Mouse (Mus musculus) urinary bladder, postnatal 4 days (tissue): ENCODE measurements around the gene Tbc1d9b.

Experiments used
- DNase-seq, 2 experiments: peaks; one replicate each; pipeline ENCODE4 v3.0.0; 2021 to 2022; ENCODE audit warnings: low spot score in 2 of 2

Gene Tbc1d9b

DNA sequence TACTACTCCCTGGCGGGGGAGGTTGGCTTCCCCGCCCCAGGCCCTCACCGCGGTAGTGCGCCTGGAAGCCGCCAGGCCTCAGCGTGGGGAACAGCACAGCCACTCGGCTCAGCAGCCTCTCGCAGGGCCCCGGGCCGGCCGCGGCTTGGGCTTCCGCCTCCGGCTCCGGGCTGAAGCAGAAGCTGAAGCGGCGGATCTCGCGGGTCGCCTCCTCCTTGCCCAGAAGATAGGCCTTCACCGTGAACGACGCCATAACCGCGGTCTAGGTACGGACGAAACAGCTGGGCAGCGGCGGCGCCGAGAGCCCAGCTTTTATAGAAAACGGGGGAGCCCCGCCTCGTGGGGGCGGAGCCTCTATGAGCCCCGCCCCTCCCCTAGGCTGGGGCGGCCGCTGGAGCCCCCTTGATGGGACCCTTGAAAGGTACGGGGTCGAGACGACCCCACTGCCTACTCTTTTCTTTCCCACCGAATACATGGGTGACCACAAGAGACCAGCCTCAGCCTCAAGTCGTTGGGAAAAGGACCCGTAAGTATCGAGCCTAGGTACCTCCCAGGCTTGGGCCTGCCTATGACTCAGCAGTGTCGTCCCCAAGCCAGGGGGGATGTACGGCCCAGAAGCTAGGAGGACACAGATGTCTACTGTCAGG lies 79.4 kb downstream of the Tbc1d9b start, which contains the start of the genes Sqstm1 and Mgat4b:
Gene Sqstm1 (minus strand): TSS at position 323 of the 647 bp plus-strand sequence.
Gene Mgat4b (plus strand): TSS at position 386 of the 647 bp plus-strand sequence.
- peak; percentile 81 to 90 for DNase-seq

DNA sequence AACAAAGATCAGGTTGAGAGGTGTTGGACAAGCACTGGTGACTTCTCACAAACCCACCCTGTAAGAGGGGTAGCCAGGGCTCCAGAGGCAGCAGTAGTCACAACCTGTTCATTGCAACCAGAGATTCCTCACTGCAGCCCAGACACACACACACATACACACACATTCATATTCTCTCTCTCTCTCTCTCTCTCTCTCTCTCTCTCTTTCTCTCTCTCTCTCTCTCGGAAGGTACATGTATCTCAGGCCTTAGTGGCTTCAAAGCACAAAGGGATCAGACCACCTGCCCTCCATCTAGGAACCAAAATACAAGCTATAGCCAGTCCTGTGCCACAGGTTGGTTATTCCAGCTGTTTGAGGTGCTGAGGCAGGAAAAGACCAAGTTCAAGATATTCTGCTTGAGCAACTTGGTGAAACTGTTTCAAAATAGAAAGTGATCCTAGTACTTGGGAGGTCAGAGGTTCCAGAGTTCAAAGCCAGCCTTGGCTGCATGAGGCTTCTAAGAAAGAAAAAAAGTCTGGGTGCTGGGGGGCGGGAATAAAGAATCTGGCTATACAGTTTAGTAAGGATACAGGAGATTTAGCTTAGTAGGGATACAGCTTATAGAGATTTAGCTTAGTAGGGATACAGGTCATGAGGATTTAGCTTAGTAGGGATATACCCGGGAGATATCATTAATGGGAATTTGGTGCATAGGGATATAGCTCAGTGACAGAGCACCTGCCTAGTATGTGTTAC lies 80.3 kb downstream of the Tbc1d9b start:
- no peak for DNase-seq

DNA sequence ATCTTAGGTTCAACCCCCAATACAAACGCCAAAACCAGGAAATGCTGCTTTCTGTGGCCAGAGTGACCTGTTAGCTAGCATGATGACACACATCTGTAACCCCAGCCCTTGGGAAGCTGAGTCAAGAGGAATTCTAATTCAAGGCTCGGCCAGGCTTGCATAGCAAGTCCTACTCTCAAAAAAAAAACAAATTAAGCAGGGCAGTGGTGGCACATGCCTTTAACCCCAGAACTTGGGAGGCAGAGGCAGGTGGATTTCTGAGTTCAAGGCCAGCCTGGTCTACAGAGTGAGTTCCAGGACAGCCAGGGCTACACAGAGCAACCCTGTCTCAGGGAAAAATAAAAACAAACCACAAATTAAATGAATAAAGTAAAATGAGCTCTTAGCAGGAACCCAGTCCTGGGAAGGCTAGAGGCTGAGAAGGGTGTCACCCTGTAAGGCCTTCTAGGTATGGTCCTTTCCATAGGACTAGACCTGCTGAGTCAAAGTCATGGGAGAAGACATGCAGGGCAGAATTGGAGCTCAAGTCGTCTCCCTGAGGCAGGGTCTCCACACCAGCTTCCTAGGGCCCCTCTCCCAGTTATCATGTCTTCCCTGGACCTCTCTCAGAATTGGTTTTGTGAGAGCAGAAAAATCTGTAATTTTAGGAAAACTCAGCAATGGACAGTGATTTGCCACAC lies 81.0 kb downstream of the Tbc1d9b start:
- DNase-seq, result no peak

DNA sequence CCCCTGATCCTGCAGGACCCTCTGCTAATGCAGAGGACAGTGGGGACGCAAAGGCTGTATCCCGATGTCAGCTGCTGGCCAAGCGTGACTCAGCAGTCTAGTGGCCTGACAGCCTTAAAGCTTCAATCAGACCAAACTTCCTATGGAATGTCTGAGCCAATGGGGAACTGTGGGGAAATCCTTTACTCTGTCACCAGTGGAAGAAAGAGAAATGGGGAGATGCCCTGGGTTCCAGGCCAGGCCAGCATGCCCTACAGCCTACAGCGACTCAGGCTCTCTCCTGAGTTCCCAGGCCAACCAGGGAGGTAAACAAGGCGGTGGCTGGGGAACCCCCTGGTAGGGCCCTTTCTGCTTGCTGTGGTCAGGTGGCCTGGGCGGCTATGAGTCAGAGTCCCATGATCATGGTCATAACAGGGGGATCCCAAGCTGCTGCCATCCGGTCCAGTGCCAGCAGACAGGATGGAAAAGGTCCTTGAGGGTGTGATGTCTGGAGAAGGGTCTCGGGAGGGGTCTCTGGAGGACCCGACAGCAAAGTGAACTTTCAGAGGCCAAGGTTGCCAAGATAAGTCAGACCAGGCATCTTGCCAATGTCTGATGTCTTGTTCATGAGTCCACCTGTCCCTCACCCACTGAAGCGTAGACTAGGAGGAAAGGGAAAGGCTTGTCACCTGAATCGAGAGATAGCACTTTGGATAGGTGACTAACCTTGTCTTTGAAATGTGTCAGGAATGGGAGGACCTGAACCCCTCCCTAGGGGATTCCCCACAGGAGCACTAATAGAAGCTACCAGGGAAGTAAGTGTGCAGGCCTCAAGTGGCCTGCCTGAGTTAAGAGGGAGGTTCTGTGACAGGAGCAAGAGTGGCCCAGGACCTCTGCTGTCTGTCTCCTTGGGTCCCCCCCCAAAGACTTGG lies 81.9 kb downstream of the Tbc1d9b start:
- DNase-seq, result peak in 1 of 2 experiments; percentile 72

DNA sequence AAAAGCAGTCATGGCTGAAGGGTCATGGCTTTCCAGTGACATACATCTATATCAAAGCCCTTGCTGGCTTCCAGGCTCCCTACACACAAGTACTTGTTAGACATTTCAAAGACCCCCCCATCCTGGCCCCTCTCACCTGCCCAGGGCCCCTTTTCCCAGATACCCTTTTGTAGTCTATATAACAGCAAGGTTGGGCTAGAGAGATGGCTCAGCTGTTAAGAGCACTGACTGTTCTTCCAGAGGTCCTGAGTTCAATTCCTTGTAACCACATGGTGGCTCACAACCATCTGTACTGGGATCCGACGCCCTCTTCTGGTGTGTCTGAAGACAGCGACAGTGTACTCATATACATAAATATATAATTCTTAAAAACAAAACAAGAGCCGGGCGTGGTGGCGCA lies 83.4 kb downstream of the Tbc1d9b start:
- no peak for DNase-seq

DNA sequence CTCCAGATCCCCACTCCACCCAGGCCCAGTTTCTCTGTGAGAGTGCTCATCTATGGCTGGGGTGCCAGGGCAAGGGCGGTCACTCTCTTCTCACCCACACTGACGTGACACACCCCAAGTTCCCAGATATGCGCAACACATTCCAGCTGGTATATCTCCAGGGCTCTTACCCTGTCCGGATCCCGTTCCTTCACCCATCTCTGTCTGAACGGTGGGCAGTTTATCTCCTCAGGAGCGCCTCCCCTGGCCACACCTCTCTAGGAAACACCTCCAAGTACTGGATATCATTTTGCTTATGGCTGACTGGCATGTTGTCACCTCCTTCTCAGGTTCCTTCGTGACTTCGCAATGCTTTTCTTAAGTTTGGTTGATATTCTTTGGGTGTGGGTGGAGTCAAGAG lies 84.4 kb downstream of the Tbc1d9b start:
- peak in 1 of 2 experiments; percentile 18 for DNase-seq

DNA sequence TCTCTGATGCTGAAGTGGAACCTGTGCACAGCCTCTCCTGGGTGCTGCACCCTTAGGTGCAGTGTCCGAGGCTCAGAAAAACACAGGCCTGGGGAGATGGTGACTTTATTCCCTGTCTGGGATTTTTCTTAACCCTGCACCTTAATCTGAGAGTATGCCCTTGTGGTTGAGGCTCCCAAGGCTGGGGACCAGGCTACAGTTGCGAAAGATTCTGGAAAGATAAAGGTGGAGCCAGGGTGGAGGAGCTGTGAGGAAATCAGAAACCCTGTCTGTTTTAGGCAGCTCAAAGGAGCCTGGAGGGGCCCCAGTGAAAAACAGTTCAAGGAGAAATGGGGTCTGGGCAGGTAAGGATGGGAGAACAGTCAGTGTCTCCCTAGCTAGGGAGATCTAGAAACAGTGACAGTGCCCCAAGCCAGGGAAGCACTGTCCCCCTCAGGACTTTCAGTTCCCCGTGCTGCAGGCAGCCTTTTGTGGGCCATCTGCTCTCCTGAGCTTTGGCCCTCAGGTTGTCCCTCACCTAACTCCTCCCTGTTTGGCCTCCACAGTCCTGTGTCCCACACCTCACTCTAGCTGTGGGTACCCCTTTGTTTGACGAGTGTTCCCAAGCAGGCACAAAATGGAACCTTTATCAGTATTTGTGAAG lies 85.6 kb downstream of the Tbc1d9b start:
- DNase-seq, result no peak

DNA sequence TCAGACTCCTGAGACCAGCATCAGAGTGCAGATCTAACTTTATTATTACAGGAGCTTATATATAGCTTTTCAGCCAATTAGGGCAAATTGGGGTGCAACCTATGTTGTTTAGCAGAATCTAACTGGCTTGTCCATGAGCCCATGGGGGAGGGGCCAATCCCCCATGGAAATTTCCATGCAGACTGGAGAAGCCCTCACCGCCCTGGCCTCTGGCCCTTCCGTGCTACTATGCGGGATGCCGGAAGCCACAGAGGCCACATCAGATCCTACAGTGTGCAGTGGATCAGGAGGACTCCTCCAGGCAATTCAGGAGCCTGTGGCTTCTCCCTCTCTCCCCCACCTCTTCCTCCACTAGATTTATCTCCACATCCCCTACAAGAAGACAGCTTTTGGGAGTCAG lies 86.6 kb downstream of the Tbc1d9b start:
- no peak for DNase-seq

DNA sequence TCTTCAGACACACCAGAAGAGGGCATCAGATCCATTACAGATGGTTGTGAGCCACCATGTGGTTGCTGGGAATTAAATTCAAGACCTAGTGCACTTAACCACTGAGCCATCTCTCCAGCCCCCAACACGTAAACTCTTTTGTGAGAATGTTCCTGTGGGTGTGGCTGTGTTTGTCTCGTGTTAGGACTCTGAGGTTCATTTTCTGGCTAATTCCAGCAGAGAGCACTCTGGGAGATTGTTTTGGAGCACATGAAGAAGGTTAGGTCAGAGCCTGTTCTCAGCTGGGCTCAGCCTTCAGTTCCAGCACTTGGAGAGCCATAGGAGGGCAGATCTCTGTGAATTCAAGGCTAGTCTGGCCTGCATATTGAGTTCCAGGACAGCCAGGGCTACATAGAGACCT lies 88.6 kb downstream of the Tbc1d9b start:
- DNase-seq, result no peak
